Mouse (Mus musculus) limb, embryonic 13.5 days (tissue): ENCODE measurements around the gene 2810004N23Rik. TPM values are rescaled to one million over a fixed set of nuclear protein-coding genes. Genes with fewer than 3 reads are reported as not detected.
A peak's percentile ranks its signal among the peaks of the same experiment; 100 is the strongest.

ENCODE experiments used
- ATAC-seq: fragments of 200-750 bp; cut with Nextera tagmentation; 2 replicates; pipeline ENCODE4 v1.8.0; 2017; ENCODE audit warnings: low read depth, moderate number of reproducible peaks, moderate TSS enrichment; ENCODE audit not compliant: low FRiP score
- H3K27ac ChIP-seq: fragments of 300-500 bp; sonication (generic); 2 replicates; pipeline ENCODE4 v1.5.1; 2015; ENCODE audit warnings: inconsistent platforms, mild to moderate bottlenecking, moderate library complexity
- H3K27me3 ChIP-seq: fragments of 300-500 bp; sonication (generic); 2 replicates; pipeline ENCODE4 v1.6.1; 2015; ENCODE audit warnings: mild to moderate bottlenecking, inconsistent platforms
- H3K36me3 ChIP-seq: fragments of 300-500 bp; sonication (generic); 2 replicates; pipeline ENCODE4 v1.6.1; 2015; ENCODE audit warnings: inconsistent platforms, mild to moderate bottlenecking, moderate library complexity
- H3K4me1 ChIP-seq: fragments of 300-500 bp; sonication (generic); 2 replicates; pipeline ENCODE4 v1.6.1; 2015; ENCODE audit warnings: inconsistent platforms
- H3K4me2 ChIP-seq: fragments of 300-500 bp; sonication (generic); replicated peaks from 2 replicates; pipeline ENCODE4 v1.6.1; 2015; ENCODE audit warnings: inconsistent platforms, mild to moderate bottlenecking, moderate library complexity
- H3K4me3 ChIP-seq: fragments of 300-500 bp; sonication (generic); 2 replicates; pipeline ENCODE4 v1.5.1; 2015; ENCODE audit warnings: moderate library complexity, mild to moderate bottlenecking, inconsistent platforms
- H3K9ac ChIP-seq: fragments of 300-500 bp; sonication (generic); 2 replicates; pipeline ENCODE4 v1.6.1; 2015; ENCODE audit warnings: mild to moderate bottlenecking, inconsistent platforms
- H3K9me3 ChIP-seq: fragments of 300-500 bp; sonication (generic); 2 replicates; pipeline ENCODE4 v1.6.1; 2016; ENCODE audit warnings: inconsistent platforms
- WGBS: fragments of 180-500 bp; shearing (Covaris S2); methylation state at CpG from one replicate; pipeline ENCODE4 v1.1.7; 2015; 5-methylcytosine and 5-hydroxymethylcytosine counted together
- polyA plus RNA-seq: library from polyadenylated mRNA; unstranded; fragments of >200 nt; fragmentation: Nextera tagmentation; extraction: Ambion mirVana; gene quantifications from 2 replicates; pipeline ENCODE4 v1.2.1, GENCODE M21; 2015

The 2810004N23Rik gene
- polyA plus RNA-seq, 1 experiment from 2014 or later = 53.9 TPM

- Histone ChIP-seq H3K4me1 (peaks cover 26% of the 10 kb centered on the region), H3K4me3 (peak within 1 kb of the TSS; percentile 62), H3K36me3 (no peaks in the 10 kb centered on the region), H3K27me3 (peaks cover 76% of the 10 kb centered on the region), H3K9me3 (no peaks in the 10 kb centered on the region), H3K9ac (no peak within 1 kb of the TSS), H3K4me2 (peak within 1 kb of the TSS; percentile 100), H3K27ac (no peak within 1 kb of the TSS)
- ATAC-seq = peak; percentile 89
- under 1% methylated on average over 39 of the region's 39 CpGs for WGBS
Observed at GRCm38 (mm10) chr8:124792708-124793107, 70.2 kb downstream of the 2810004N23Rik start, which contains the start of gene Trim67. TSS of gene Trim67 (plus strand) at chr8:124793092.

DNA sequence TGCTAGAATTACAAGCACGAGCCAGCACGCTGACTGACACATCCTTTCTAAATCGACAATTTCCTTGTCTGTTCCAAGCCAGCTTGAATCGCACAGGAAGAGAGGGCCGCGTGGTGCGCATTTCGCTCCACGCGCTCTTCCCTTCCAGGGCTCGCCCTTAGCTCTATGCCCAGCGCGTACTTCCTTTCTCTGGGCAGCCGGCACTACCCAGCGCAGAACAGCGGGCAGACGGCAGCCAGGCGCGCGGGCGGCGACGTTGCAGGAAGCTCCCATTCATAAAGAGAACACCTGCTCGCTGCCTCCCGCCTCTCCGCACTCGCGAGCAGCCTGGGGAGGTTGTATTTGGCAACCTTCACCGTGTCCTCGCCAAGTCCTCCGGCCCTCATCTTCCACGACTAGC is 70.7 kb downstream of the 2810004N23Rik start:
- Histone ChIP-seq H3K4me2 (peak overlapping the region; percentile 100), H3K36me3 (no peaks in the 10 kb centered on the region), H3K27ac (no peak overlapping the region), H3K9ac (no peak overlapping the region), H3K4me3 (peak overlapping the region; percentile 62), H3K9me3 (no peaks in the 10 kb centered on the region), H3K4me1 (peaks cover 26% of the 10 kb centered on the region), H3K27me3 (peaks cover 71% of the 10 kb centered on the region)
- WGBS = 1% methylated on average over 32 of the region's 32 CpGs
- 0 out of 2 replicates have a peak, but pooled peaks have one; percentile 24 for ATAC-seq

DNA sequence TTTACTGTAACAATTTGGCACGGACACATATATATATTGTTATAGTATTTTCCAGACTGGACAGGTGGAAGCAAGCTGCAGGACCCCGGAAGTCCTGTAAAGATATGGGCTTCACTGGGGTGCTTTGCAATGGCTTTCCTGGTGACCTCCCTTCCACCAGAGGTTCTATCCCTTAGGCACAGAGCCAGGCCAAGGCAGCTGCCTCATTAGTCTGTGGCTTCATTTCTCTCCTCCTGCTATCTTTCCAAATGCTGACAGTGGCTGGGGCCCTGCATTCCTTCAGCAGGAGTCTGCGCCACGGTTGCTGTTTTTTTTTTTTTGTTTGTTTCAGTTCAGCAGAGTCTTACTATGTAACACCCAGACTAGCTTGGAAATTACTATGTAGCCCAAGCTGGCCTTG is 71.2 kb downstream of the 2810004N23Rik start:
- peaks cover 26% of the 10 kb centered on the region for H3K4me1 ChIP-seq
- 41% methylated on average over 4 of the region's 4 CpGs for WGBS
- no peaks in the 10 kb centered on the region for H3K9me3 ChIP-seq
- ATAC-seq = no peak
- no peak overlapping the region for H3K27ac ChIP-seq
- H3K4me2 ChIP-seq = peak overlapping the region; percentile 100
- H3K9ac ChIP-seq = no peak overlapping the region
- peaks cover 67% of the 10 kb centered on the region for H3K27me3 ChIP-seq
- H3K4me3 ChIP-seq = peak overlapping the region; percentile 62
- H3K36me3 ChIP-seq = no peaks in the 10 kb centered on the region

DNA sequence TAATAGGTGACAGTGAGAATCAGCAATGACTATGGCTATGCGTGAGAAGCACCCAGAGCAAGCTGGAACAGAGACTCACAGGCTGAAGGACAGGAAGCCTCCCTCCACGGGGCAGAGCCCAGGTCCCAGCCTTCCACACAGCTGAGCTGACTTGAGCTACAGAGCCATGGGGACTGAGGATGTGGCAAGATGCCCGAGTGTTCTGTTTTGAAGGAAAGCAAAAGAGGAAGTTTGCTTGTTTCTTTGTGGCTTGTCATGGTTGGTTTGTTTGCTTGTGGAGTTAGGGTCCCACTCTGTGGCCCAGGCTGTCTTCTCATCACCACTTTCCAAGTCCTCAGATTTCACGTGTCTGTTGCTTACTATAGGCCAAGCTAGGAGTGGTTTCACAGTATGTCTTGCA is 72.2 kb downstream of the 2810004N23Rik start:
- Histone ChIP-seq H3K27me3 (peaks cover 67% of the 10 kb centered on the region), H3K4me1 (peaks cover 26% of the 10 kb centered on the region), H3K9me3 (no peaks in the 10 kb centered on the region), H3K4me2 (no peak overlapping the region), H3K9ac (no peak overlapping the region), H3K4me3 (no peak overlapping the region), H3K27ac (no peak overlapping the region), H3K36me3 (no peaks in the 10 kb centered on the region)
- no peak for ATAC-seq
- 77% methylated on average over 4 of the region's 4 CpGs for WGBS

Other genes starting within 250 kb of the 2810004N23Rik start
- gene 2310022B05Rik, start 199.8 kb downstream of the 2810004N23Rik start, polyA plus RNA-seq = 26.7 and 30.2 TPM in 2 replicates
- 40.3 and 44.3 TPM in 2 replicates for gene Ttc13, start 141.1 kb downstream of the 2810004N23Rik start, polyA plus RNA-seq
- gene Arv1, start 141.0 kb downstream of the 2810004N23Rik start, polyA plus RNA-seq = 26.0 and 26.6 TPM in 2 replicates
- gene Fam89a, start 111.3 kb downstream of the 2810004N23Rik start, polyA plus RNA-seq = 3.2 and 3.7 TPM in 2 replicates
- 0.03 and 0.06 TPM in 2 replicates for gene Trim67, start 70.0 kb downstream of the 2810004N23Rik start, polyA plus RNA-seq
- gene Gnpat, start 87 bp downstream of the 2810004N23Rik start, polyA plus RNA-seq = 97.6 and 99.6 TPM in 2 replicates
- gene Exoc8, start 34.6 kb upstream of the 2810004N23Rik start, polyA plus RNA-seq = 8.4 and 8.5 TPM in 2 replicates
- gene Sprtn, start 34.8 kb upstream of the 2810004N23Rik start, polyA plus RNA-seq = 9.1 and 9.3 TPM in 2 replicates
- 11.9 and 13.5 TPM in 2 replicates for gene Egln1, start 86.2 kb upstream of the 2810004N23Rik start, polyA plus RNA-seq
- 138 and 139 TPM in 2 replicates for gene Tsnax, start 149.9 kb upstream of the 2810004N23Rik start, polyA plus RNA-seq
- gene Disc1, start 191.1 kb upstream of the 2810004N23Rik start, polyA plus RNA-seq = 2.0 and 2.9 TPM in 2 replicates